Mouse (Mus musculus) lung, embryonic 16.5 days (tissue): ENCODE measurements around the gene Gm48551. TPM values are rescaled to one million over a fixed set of nuclear protein-coding genes. Genes with fewer than 3 reads are reported as not detected.

ENCODE experiments used
- ATAC-seq: fragments of 200-750 bp; cut with Nextera tagmentation; 2 replicates; pipeline ENCODE4 v1.8.0; 2017; ENCODE audit warnings: low read depth, mild to moderate bottlenecking, moderate library complexity
- H3K27ac ChIP-seq: fragments of 300-500 bp; sonication (generic); 2 replicates; pipeline ENCODE4 v1.5.1; 2014; ENCODE audit warnings: mild to moderate bottlenecking, control low read depth, low read length
- H3K27me3 ChIP-seq: fragments of 300-500 bp; sonication (generic); 2 replicates; pipeline ENCODE4 v1.6.1; 2014; ENCODE audit warnings: low read depth, low read length, mixed read lengths; ENCODE audit not compliant: control insufficient read depth, insufficient read depth
- H3K36me3 ChIP-seq: fragments of 300-500 bp; sonication (generic); 2 replicates; pipeline ENCODE4 v1.6.1; 2014; ENCODE audit warnings: low read length; ENCODE audit not compliant: control insufficient read depth, insufficient read depth
- H3K4me1 ChIP-seq: fragments of 300-500 bp; sonication (generic); replicated peaks from 2 replicates; pipeline ENCODE4 v1.6.1; 2014; ENCODE audit warnings: low read length, mixed read lengths; ENCODE audit not compliant: control insufficient read depth, insufficient read depth
- H3K4me2 ChIP-seq: fragments of 300-500 bp; sonication (generic); 2 replicates; pipeline ENCODE4 v1.6.1; 2014; ENCODE audit warnings: low read depth, low read length, control low read depth
- H3K4me3 ChIP-seq: fragments of 300-500 bp; sonication (generic); 2 replicates; pipeline ENCODE4 v1.5.1; 2014; ENCODE audit warnings: mild to moderate bottlenecking, low read length, control low read depth
- H3K9ac ChIP-seq: fragments of 300-500 bp; sonication (generic); 2 replicates; pipeline ENCODE4 v1.6.1; 2014; ENCODE audit warnings: low read length, control low read depth
- H3K9me3 ChIP-seq: fragments of 300-500 bp; sonication (generic); 2 replicates; pipeline ENCODE4 v1.6.1; 2016; ENCODE audit warnings: low read length; ENCODE audit not compliant: control insufficient read depth
- WGBS: fragments of 180-500 bp; shearing (Covaris S2); extraction: QIAGEN DNeasy Blood & Tissue Kit; methylation state at CpG from one replicate; pipeline ENCODE4 v1.1.7; 2014; 5-methylcytosine and 5-hydroxymethylcytosine counted together
- polyA plus RNA-seq: library from polyadenylated mRNA; unstranded; fragments of >200 nt; fragmentation: Nextera tagmentation; extraction: Ambion mirVana; gene quantifications from 2 replicates; pipeline ENCODE4 v1.2.1, GENCODE M21; 2015

The Gm48551 gene
- polyA plus RNA-seq, 1 experiment from 2014 or later = 3.1 TPM

GRCm38 (mm10) chr10:81345162-81345534 is 39.1 kb upstream of the Gm48551 start:
- ATAC-seq = no peak
- H3K36me3 ChIP-seq = peaks cover 9% of the 10 kb centered on the region
- no peaks in the 10 kb centered on the region for H3K9me3 ChIP-seq
- H3K4me3 ChIP-seq = no peak overlapping the region
- 82% methylated on average over 4 of the region's 4 CpGs for WGBS
- peaks cover 34% of the 10 kb centered on the region for H3K4me1 ChIP-seq
- H3K4me2 ChIP-seq = no peak overlapping the region
- no peak overlapping the region for H3K27ac ChIP-seq
- H3K27me3 ChIP-seq = peaks cover 36% of the 10 kb centered on the region
- no peak overlapping the region for H3K9ac ChIP-seq

- peak; percentile 16 for ATAC-seq
- Histone ChIP-seq H3K27ac (peak overlapping the region; percentile 41), H3K4me3 (peak overlapping the region; percentile 39), H3K27me3 (peaks cover 32% of the 10 kb centered on the region), H3K36me3 (peaks cover 9% of the 10 kb centered on the region), H3K4me2 (peak overlapping the region; percentile 63), H3K4me1 (peaks cover 41% of the 10 kb centered on the region), H3K9ac (peak overlapping the region; percentile 59), H3K9me3 (no peaks in the 10 kb centered on the region)
- 10% methylated on average over 55 of the region's 55 CpGs for WGBS
Observed at GRCm38 (mm10) chr10:81346453-81347067, 37.7 kb upstream of the Gm48551 start.

GRCm38 (mm10) chr10:81349146-81349545 is 35.1 kb upstream of the Gm48551 start:
- H3K4me2 ChIP-seq = peak overlapping the region; percentile 88
- H3K27me3 ChIP-seq = peaks cover 8% of the 10 kb centered on the region
- peaks cover 36% of the 10 kb centered on the region for H3K4me1 ChIP-seq
- H3K36me3 ChIP-seq = peaks cover 9% of the 10 kb centered on the region
- no peaks in the 10 kb centered on the region for H3K9me3 ChIP-seq
- peak overlapping the region; percentile 61; the same call in 1 of the 2 replicates for H3K27ac ChIP-seq
- WGBS = 9% methylated on average over 12 of the region's 12 CpGs
- peak overlapping the region; percentile 84 for H3K4me3 ChIP-seq
- ATAC-seq = no peak
- H3K9ac ChIP-seq = peak overlapping the region; percentile 80

GRCm38 (mm10) chr10:81349961-81350350 is 34.3 kb upstream of the Gm48551 start:
- peaks cover 9% of the 10 kb centered on the region for H3K36me3 ChIP-seq
- H3K4me3 ChIP-seq = peak overlapping the region; percentile 84
- H3K9ac ChIP-seq = peak overlapping the region; percentile 80
- H3K9me3 ChIP-seq = no peaks in the 10 kb centered on the region
- peak overlapping the region; percentile 61 for H3K27ac ChIP-seq
- WGBS = 1% methylated on average over 28 of the region's 29 CpGs
- H3K27me3 ChIP-seq = peaks cover under 1% of the 10 kb centered on the region
- peak overlapping the region; percentile 88 for H3K4me2 ChIP-seq
- ATAC-seq = no peak; the same call in 1 of the 2 replicates
- H3K4me1 ChIP-seq = peaks cover 36% of the 10 kb centered on the region

- Histone ChIP-seq H3K27me3 (no peaks in the 10 kb centered on the region; the same call in 1 of the 2 replicates), H3K27ac (peak within 1 kb of the TSS; percentile 61), H3K36me3 (peaks cover 9% of the 10 kb centered on the region), H3K4me1 (peaks cover 36% of the 10 kb centered on the region), H3K4me3 (peak within 1 kb of the TSS; percentile 84), H3K9me3 (no peaks in the 10 kb centered on the region), H3K4me2 (peak within 1 kb of the TSS; percentile 88), H3K9ac (peak within 1 kb of the TSS; percentile 80)
- WGBS = under 1% methylated on average over 54 of the region's 54 CpGs
- peak; percentile 97 for ATAC-seq
Observed at GRCm38 (mm10) chr10:81350351-81351063, 33.8 kb upstream of the Gm48551 start, which contains the start of gene Hmg20b. Hmg20b (minus strand) TSS chr10:81350480.

- no peaks in the 10 kb centered on the region for H3K9me3 ChIP-seq
- ATAC-seq = no peak
- no peaks in the 10 kb centered on the region; the same call in 1 of the 2 replicates for H3K27me3 ChIP-seq
- peaks cover 29% of the 10 kb centered on the region for H3K4me1 ChIP-seq
- 19% methylated on average over 9 of the region's 9 CpGs for WGBS
- H3K27ac ChIP-seq = no peak overlapping the region
- peaks cover 7% of the 10 kb centered on the region for H3K36me3 ChIP-seq
- H3K4me2 ChIP-seq = no peak overlapping the region
- no peak overlapping the region for H3K4me3 ChIP-seq
- no peak overlapping the region; the same call in 1 of the 2 replicates for H3K9ac ChIP-seq
Observed at GRCm38 (mm10) chr10:81351678-81352291, 32.5 kb upstream of the Gm48551 start.

GRCm38 (mm10) chr10:81354738-81355477 is 29.4 kb upstream of the Gm48551 start:
- H3K27ac ChIP-seq = no peak overlapping the region

GRCm38 (mm10) chr10:81355533-81355932 is 28.7 kb upstream of the Gm48551 start:
- Histone ChIP-seq H3K4me2 (no peak overlapping the region), H3K4me3 (no peak overlapping the region), H3K9ac (no peak overlapping the region), H3K36me3 (no peaks in the 10 kb centered on the region), H3K4me1 (peaks cover 25% of the 10 kb centered on the region), H3K9me3 (no peaks in the 10 kb centered on the region), H3K27me3 (no peaks in the 10 kb centered on the region), H3K27ac (no peak overlapping the region)
- ATAC-seq = no peak
- 80% methylated on average over 4 of the region's 4 CpGs for WGBS

More at GRCm38 (mm10) chr10:81354738-81355477, 29.4 kb upstream of the Gm48551 start:
- Histone ChIP-seq H3K36me3 (no peaks in the 10 kb centered on the region), H3K9ac (no peak overlapping the region), H3K4me3 (no peak overlapping the region), H3K4me1 (peaks cover 25% of the 10 kb centered on the region), H3K4me2 (no peak overlapping the region), H3K9me3 (no peaks in the 10 kb centered on the region), H3K27me3 (no peaks in the 10 kb centered on the region)
- no peak for ATAC-seq
- WGBS = 62% methylated on average over 9 of the region's 9 CpGs
